Mouse (Mus musculus) E14TG2a.4 (cell line): ENCODE data around the gene Mdm1.

ENCODE experiments used
- CTCF ChIP-seq: conservative IDR thresholded peaks from 2 replicates; pipeline ENCODE4 v1.5.1; 2014; ENCODE audit warnings: low read length
- POU5F1 ChIP-seq: IDR thresholded peaks from 2 replicates; pipeline ENCODE4 v1.6.1; 2014; ENCODE audit warnings: low read length, borderline replicate concordance

GRCm38 (mm10) chr10:118125776-118126445 lies 15.7 kb upstream of the Mdm1 start:
- 0 out of 2 replicates have a peak, but pooled peaks have one; percentile 9 for TF ChIP-seq CTCF
- peak; percentile 73; the same call in 1 of the 2 replicates for TF ChIP-seq POU5F1
